Mouse (Mus musculus): ENCODE results near the gene Agtrap. TPM values are rescaled to one million over a fixed set of nuclear protein-coding genes. Genes with fewer than 3 reads are reported as not detected.
A peak's percentile ranks its signal among the peaks of the same experiment; 100 is the strongest.
"Not testable (repeated sequence)": the region's sequence is repeated elsewhere in the genome, so short reads cannot be mapped to it uniquely, and the experiment has no call there.

The Agtrap gene
- polyA plus RNA-seq, 1 experiment: 29.4 TPM

DNA sequence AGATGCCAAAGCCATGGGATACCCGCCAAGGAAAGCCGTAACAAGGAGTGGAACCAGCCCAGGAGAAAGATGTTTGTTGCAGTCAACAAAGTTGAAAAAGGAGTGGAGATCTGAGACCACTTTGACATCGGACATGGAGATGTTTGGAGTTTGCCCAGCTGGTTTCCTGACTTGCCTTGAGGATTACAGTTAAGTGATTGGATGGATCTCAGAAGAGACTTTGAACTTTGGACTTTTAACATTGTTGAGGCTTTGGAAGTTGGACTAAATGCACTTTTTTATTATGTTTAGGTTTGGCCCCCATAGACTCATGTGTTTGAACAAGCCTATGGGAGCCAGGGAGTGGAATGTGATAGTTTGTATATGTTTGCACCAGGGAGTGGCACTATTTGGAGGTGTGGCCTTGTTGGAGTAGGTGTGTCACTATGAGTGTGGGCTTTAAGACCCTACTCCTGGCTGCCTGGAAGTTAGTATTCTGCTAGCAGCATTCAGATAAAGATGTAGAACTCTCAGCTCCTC, 37.4 kb downstream of the Agtrap start:
- not testable (repeated sequence) for DNase-seq (ENCODE audit: low read depth)

GRCm38 (mm10) chr4:148046450-148047031, 41.3 kb downstream of the Agtrap start:
- no peak for DNase-seq (ENCODE audit: low read depth)

- DNase-seq (ENCODE audit: low read depth): no peak
These were observed 43.7 kb downstream of the Agtrap start for GRCm38 (mm10) chr4:148044113-148044512.

DNA sequence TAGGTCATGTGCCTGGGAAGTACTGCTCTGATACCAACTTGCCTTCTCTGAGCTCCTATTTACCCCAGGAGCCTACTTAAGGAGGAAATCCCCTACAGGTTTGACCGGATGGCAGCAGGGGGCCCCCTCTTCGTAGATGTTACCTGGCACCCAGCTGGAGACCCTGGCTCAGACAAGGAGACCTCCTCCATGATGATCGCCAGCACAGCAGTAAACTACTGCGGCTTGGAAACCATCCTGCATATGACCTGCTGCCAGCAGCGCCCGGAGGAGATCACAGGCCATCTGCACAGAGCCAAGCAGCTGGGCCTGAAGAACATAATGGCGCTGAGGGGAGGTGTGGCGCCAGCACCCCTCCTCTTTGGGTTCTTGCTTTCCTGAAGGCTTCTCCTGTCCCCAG, 44.5 kb downstream of the Agtrap start:
- not testable (repeated sequence) for DNase-seq (ENCODE audit: low read depth)

- DNase-seq (ENCODE audit: low read depth): no peak
These were observed 46.1 kb downstream of the Agtrap start for GRCm38 (mm10) chr4:148041611-148042191.

GRCm38 (mm10) chr4:148040933-148041610, 46.8 kb downstream of the Agtrap start:
- DNase-seq (ENCODE audit: low read depth): no peak

- no peak for DNase-seq (ENCODE audit: low read depth)
These were observed 47.6 kb downstream of the Agtrap start for GRCm38 (mm10) chr4:148040029-148040830.

GRCm38 (mm10) chr4:148039254-148040028, 48.4 kb downstream of the Agtrap start:
- no peak for DNase-seq (ENCODE audit: low read depth)

DNA sequence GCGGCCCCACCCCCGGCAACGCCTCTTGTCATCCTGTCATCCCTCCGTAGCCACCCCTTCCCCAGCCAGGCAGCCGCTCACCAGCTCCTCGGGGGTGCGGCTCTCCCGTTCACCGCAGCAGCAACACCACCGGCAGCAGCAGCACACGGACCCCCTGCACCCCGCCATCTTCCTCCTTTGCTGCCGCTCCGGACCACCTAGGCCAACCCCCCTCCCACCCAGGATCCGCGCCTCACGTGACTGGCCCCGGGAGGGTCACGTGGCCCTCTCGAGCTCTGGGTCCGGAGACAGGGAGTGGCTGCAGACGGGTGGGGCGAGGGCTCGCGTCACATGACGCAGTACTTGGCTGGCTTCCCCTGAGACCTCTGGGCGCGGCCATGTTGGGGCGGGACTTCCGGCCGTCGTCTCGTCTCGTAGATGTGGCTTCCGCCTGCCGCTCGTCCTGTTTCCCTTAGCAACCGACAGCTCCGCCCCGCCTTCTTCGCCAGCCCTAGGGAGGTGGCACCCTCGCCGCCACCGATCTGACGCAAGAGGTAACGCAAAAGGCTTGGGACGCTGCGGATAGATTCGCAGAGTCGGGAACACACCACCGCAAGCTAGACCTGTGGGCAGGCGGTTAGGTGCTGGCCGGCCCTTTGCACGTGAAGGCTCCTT, 49.1 kb downstream of the Agtrap start, which contains the start of the genes Clcn6 and Mthfr:
Gene Clcn6, minus strand, starts transcription at position 222 of the 654 bp plus-strand sequence.
Gene Mthfr, plus strand, starts transcription at position 478 of the 654 bp plus-strand sequence.
- DNase-seq (ENCODE audit: low read depth): peak; percentile 62

- no peak for DNase-seq (ENCODE audit: low read depth)
These were observed 49.7 kb downstream of the Agtrap start for GRCm38 (mm10) chr4:148038079-148038599.

DNA sequence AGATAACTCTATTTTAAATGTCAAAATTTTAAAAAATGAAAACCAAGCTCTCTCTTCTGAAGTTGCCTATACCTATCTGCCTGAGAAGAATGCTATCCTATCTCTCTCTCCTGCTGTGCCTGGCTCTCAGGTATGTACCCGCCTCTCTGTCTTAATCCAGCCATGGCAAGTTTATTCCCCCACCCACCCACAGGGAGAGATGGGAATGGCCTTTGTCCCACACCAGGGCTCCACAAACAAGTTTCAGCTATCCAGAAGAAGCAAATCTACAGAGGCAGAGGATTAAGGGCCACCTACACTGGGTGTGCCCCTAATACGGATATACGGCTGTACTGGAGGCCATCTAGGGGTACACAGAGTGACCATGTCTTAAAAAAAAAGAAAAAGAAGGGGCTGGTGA, 52.4 kb downstream of the Agtrap start:
- no peak for DNase-seq (ENCODE audit: low read depth)

GRCm38 (mm10) chr4:148033858-148034410, 53.9 kb downstream of the Agtrap start:
- DNase-seq (ENCODE audit: low read depth): no peak

GRCm38 (mm10) chr4:148030506-148030905, 57.3 kb downstream of the Agtrap start:
- no peak for DNase-seq (ENCODE audit: low read depth)

DNA sequence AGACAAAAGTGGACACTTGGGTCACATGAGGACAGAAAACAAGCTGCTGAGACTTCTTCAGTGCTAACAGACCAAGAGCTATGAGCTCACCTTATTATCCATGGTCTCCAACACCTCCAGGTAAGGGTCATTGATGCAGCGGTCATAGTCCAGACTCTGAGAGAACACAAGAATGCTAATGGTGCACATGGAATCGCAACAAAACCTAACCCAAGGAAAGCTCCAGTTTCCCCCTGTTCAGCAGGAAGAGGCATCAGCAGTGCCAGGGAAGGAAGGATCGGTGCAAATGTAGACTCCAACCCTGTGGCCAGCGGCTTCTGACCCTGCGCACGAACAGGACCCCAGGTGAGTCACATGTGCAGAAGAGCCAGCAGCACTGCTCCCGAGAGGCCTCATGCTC, 58.5 kb downstream of the Agtrap start:
- no peak for DNase-seq (ENCODE audit: low read depth)

Other genes starting within 250 kb of the Agtrap start
- gene Zfp933, start 239.7 kb downstream of the Agtrap start, polyA plus RNA-seq (2012; rRNA removed): 1.7 and 1.8 TPM in 2 replicates
- 31.4 and 65.1 TPM in 2 replicates for gene Miip, start 219.2 kb downstream of the Agtrap start, polyA plus RNA-seq (2012; rRNA removed)
- gene Fv1, start 219.1 kb downstream of the Agtrap start, polyA plus RNA-seq (2012; rRNA removed): 2.2 and 2.4 TPM in 2 replicates
- 76.7 and 84.0 TPM in 2 replicates for gene Mfn2, start 183.3 kb downstream of the Agtrap start, polyA plus RNA-seq (2012; rRNA removed)
- 58.3 and 67.4 TPM in 2 replicates for gene Plod1, start 151.3 kb downstream of the Agtrap start, polyA plus RNA-seq (2012; rRNA removed)
- gene 2510039O18Rik, start 147.1 kb downstream of the Agtrap start, polyA plus RNA-seq (2012; rRNA removed): 67.2 and 67.7 TPM in 2 replicates
- gene Nppb, start 102.2 kb downstream of the Agtrap start, polyA plus RNA-seq (2012; rRNA removed): not detected in 2 replicates
- gene Nppa, start 87.3 kb downstream of the Agtrap start, polyA plus RNA-seq (2012; rRNA removed): not detected in 2 replicates
- 12.4 and 17.8 TPM in 2 replicates for gene Clcn6, start 49.2 kb downstream of the Agtrap start, polyA plus RNA-seq (2012; rRNA removed)
- 43.2 and 48.2 TPM in 2 replicates for gene Mthfr, start 49.0 kb downstream of the Agtrap start, polyA plus RNA-seq (2012; rRNA removed)
- gene Mad2l2, start 42.4 kb upstream of the Agtrap start, polyA plus RNA-seq (2012; rRNA removed): 34.8 and 38.1 TPM in 2 replicates
- gene Draxin, start 42.7 kb upstream of the Agtrap start, polyA plus RNA-seq (2012; rRNA removed): 0.04 and 0.09 TPM in 2 replicates
- 68.1 and 72.5 TPM in 2 replicates for gene Fbxo6, start 64.1 kb upstream of the Agtrap start, polyA plus RNA-seq (2012; rRNA removed)
- gene Fbxo44, start 72.5 kb upstream of the Agtrap start, polyA plus RNA-seq (2012; rRNA removed): 14.3 and 20.6 TPM in 2 replicates
- gene Fbxo2, start 72.6 kb upstream of the Agtrap start, polyA plus RNA-seq (2012; rRNA removed): 0.95 and 0.97 TPM in 2 replicates
- gene Disp3, start 199.9 kb upstream of the Agtrap start, polyA plus RNA-seq (2012; rRNA removed): 0.06 and 0.15 TPM in 2 replicates

Measured in gonadal fat pad, adult 2 months (tissue).